Mouse (Mus musculus) thymus, adult 2 months (tissue): Measurements from ENCODE around the gene Eef1akmt2.

Experiments
- CTCF ChIP-seq: fragments of 200-500 bp; IDR thresholded peaks from 2 replicates; pipeline ENCODE4 v1.5.1; 2012; ENCODE audit warnings: mild to moderate bottlenecking, control low read depth, low read length, moderate library complexity, borderline replicate concordance; ENCODE audit not compliant: control insufficient read depth, poor library complexity, insufficient read depth; ENCODE audit errors: extremely low read depth
- POLR2A ChIP-seq: fragments of 200-500 bp; IDR thresholded peaks from 2 replicates; pipeline ENCODE4 v1.6.1; 2012; ENCODE audit warnings: mild to moderate bottlenecking, low read length, control low read depth, moderate library complexity; ENCODE audit not compliant: control insufficient read depth, poor library complexity, insufficient read depth; ENCODE audit errors: extremely low read depth

- TF ChIP-seq CTCF = no peak
- TF ChIP-seq POLR2A = no peak
These were observed 27.8 kb upstream of the Eef1akmt2 start for GRCm38 (mm10) chr7:132880276-132880675.
